Mouse (Mus musculus) cortical plate, adult 2 months (tissue): ENCODE results near the gene Smagp.

Experiments
- CTCF ChIP-seq: fragments of 200-500 bp; IDR thresholded peaks from 2 replicates; pipeline ENCODE4 v1.5.1; 2011; ENCODE audit warnings: mild to moderate bottlenecking, control low read depth, low read length; ENCODE audit not compliant: insufficient read depth; ENCODE audit errors: extremely low read depth
- POLR2A ChIP-seq: fragments of 200-500 bp; IDR thresholded peaks from 2 replicates; pipeline ENCODE4 v1.6.1; 2011; ENCODE audit warnings: mild to moderate bottlenecking, low read length, control low read depth; ENCODE audit not compliant: insufficient read depth; ENCODE audit errors: extremely low read depth

- no peak for TF ChIP-seq CTCF
- no peak for TF ChIP-seq POLR2A
Observed at GRCm38 (mm10) chr15:100587166-100587565, 49.6 kb downstream of the Smagp start.
